Mouse (Mus musculus) E14TG2a.4 (cell line): Measurements from ENCODE around the gene Rasl11a.

Experiments used
- CTCF ChIP-seq: conservative IDR thresholded peaks from 2 replicates; pipeline ENCODE4 v1.5.1; 2014; ENCODE audit warnings: low read length
- NANOG ChIP-seq: IDR thresholded peaks from 2 replicates; pipeline ENCODE4 v1.6.1; 2014; ENCODE audit warnings: borderline replicate concordance, low read length, mixed read lengths
- POU5F1 ChIP-seq: IDR thresholded peaks from 2 replicates; pipeline ENCODE4 v1.6.1; 2014; ENCODE audit warnings: low read length, borderline replicate concordance

DNA sequence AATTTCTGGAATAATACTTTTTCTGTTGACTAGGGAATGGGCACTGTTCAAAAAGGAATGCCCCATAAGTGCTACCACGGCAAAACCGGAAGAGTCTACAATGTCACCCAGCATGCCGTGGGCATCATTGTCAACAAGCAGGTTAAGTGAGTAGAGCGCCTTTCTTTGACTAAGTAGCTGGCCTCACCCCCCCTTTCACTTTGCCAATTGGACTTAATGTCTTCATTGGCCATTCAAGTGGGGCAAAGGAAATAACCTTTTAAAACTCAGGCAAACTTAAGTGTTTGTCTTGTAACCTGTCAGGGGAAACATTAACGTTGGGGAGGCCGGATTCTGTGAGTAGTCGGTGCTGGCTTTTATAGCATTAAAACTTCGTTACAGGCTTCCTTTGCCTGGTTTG lies 9.9 kb upstream of the Rasl11a start:
- TF ChIP-seq CTCF (no peak), NANOG (no peak), POU5F1 (no peak)
